Mouse (Mus musculus): ENCODE measurements at regions not wholly inside any gene's neighbourhood (a gene's known extent, or its start where the extent isn't known, plus 50 kb on each side); places are given as distances from the start of the nearest gene placed in this dataset.

DNA sequence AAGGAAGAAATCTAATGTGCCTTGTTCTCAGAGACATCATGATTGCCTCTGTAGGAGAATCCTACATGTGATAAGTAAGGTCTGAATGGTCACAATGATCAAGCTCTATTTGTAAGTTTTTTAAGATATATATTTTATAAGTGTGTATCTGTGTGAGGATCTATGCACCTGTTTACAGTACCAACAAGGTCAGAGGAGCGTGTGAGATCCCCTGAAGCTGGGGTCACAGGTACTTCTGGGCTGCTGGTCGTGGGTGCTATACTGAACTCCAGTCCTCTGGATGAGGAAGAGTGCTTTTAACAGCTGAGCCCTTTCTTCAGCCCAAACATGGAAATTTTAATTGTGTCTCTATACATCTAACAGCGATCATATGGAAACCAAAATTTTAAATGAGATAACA, 181.1 kb upstream of the Topaz1 start:
- no peak for DNase-seq (ENCODE audit: low read depth, low spot score)

DNA sequence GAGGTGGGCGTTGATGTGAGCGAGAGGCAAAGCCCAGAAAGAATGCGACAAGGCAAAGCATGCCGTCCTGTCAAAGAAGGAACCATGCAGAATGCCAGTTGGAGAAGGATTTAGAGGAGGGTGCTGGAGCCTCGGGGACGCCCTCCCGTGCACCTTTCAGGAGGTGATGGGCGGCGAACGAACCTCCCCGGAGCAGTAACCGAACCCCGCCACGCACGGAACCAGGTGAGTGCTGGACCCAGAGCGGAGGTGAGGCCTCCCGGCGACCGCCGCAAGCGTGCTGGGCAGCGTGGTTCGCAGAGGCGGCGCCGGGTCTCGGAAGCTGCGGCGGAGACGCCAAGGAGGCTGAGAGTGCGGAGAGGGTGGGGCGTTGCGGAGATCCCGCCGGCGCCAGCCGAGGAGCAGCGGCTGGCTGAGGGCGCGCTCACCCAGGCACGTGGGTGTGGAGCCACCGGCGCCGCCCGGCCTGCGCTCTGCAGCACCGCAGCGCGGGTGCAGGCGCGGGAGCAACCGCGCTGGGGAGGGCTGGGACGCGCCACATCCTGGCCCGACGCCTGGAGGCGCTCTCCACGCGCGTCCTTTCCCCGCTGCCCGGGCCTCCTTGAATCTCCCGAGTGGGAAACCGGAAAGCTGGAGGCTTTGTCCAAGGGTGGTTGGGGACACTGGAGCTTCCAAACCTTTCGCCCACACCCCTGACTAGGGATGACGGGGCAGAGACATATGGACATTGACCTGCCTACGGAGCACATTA, 178.3 kb upstream of the Topaz1 start:
- no peak for DNase-seq (ENCODE audit: low read depth, low spot score)

DNA sequence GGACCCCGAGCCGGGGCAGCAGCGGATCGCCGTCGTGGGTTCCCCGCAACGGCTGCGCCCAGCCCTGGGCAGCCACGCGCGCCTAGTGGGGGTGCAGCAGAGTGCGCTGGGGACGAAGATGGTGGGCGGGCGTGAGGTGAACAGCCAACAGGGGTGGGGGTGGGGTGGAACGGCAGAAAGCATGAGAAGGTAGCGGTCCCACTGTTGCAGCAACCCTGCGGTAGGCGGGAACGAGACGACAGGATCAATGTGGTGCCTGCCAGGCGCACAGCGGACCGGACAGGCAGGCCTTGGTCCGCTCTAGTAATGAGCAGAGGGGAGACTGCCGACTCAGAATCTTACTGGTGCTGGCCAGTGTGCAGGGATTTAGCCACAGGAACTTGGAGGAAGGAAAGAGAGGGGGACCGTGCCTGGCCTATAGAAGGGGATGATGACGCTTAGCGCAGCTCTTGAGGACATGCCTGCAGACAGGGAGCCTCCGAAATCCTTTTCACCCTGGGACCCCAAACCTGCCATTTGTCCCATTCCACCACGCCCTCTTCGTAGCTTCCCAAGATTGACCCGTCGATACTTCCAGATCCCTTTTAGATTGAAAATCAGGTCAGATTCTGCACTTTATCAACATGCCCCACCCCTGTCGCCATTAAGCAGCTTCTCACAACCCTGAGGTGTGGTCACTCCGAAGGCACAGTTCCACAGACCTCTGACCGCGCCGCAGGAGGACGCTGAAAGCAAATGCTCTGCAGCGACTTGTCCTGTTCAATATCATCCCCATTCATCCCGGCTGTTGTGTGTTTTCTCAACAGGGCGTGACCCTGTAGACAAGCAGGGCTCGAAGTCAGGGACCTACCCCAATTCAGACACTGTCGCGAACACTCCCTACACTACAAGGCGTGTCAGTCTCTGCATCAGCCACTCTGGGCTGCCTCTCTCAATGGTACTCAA, 177.4 kb upstream of the Topaz1 start:
- no peak for DNase-seq (ENCODE audit: low read depth, low spot score)

DNA sequence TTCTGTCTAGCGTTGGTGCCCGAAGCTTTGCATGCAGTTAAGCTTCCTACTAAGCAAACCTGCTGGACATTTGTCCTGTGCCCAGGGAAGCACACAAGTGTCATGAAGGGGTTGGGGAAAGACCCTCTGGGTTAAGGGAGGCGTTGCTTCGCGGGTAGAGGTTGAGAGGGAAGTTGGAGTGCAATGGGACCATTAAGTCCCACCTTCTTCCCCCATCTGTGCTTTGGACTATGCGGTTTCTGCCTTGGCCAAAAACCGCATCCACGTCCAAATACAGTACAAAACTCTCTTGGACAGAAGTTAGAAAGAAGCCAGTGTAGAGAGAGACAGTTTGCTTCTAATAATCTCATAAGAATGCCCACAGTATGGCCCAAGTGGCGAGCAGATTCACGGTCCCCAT, 176.1 kb upstream of the Topaz1 start:
- DNase-seq (ENCODE audit: low read depth, low spot score): no peak

DNA sequence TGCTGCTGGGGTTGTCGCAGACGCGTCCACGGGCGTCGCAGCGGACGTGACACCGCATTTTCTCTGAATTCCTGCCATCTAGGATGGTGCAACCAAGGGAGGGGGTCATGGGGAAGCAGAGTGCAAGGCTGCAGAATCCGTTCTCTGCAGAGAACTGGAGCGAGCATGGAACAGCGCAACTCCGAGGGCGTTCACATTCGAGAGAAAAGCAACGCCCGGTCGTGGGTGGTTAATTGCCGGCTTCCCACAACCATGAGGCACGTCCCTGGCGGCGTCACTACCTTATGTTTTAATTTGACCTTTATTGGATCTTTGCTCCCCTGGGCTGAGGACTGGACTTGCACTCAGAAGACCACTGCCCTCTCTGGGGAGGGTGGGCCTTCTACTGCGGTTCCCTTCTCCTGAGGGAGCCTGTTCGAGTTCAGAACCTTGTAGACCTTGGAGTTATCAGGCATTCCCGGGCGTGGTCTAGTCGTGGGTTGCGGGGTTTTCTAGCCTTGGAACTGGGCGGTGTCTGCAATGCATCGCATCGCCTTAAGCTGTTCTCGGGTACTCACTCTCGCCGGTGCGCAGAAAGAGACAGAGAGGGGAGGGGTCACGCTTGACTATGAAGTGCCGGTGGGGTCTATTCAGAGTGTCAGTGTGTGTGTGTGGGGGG, 175.6 kb upstream of the Topaz1 start:
- no peak for DNase-seq (ENCODE audit: low read depth, low spot score)

DNA sequence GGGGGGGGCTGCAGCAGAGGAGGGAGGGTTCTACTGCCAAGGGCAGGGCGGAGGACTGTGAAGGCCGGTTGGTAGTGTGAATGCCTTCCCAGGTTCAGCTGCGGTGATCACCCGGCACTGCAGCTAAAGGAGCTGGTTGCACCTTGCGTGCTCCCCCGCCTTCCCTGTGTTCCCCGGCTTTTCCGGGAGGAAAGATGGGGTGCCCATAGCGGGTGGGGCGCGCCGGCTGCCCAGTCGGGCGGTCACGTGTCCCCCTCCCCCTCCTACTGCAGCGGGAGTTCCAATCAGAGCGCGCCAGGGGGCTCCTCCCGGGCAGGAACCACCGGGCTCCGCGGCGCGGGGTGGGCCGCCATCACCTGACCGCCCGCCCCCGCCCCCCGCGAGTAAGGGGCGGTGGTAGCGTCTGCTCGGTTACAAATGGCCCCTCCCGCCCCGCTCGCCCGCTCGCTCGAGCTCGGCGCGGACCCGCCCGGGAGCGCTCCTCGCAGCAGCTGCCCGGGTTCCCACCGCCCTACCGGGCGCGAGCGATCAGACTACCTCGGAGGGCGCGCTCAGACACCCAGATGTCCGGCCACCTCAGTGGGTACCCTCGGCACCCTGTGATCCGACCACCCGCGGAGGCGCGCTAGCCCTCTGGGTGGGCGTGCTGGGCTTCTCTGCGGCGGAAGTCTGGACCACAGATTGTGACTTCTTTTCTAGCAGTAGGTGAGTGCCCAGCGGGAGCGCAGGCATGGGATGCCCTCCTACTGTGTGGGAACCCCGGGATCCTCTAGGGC, 174.9 kb upstream of the Topaz1 start:
- peak; percentile 15 for DNase-seq (ENCODE audit: low read depth, low spot score)

DNA sequence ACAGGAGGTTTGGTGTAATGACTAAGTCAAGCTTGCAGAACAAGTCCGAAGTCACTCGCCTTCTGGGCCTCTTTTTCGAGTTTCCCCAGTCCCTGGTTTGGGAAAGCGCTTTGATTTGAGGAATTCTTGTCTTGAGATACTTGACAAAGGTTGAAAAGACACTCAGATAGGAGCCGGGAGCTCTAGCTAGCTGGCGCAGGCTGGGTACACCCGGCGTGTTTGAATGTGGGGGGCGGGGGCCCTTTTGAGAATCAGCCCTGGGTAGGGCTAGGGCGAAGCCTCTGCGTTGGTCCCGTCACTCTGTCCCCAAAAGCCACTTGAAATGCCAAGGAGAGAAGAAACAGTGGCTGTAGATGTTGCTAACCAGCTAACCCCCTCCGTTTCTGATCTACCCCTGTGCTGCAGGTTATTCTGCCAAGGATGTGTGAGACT, 174.3 kb upstream of the Topaz1 start:
- no peak for DNase-seq (ENCODE audit: low read depth, low spot score)

DNA sequence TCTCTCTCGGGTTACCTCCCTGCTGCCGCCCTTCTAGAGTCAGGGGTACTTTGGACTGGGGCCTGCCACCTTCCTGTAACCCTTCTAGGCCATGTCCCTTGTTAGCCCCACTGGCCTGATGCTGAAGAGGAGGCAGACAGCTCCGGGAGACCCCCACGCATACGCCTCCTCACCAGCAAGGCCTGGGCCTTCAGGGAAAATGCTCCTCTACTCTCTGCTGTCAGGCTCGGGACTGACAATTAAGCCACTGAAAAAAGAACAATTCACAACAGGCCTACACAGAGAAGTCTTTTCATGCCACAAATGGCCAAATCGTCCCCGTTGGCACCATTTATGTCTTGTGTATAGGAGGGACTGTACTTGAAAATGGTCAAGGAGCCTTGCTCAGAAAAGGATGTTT, 161.9 kb upstream of the Topaz1 start:
- DNase-seq (ENCODE audit: low read depth, low spot score): no peak

DNA sequence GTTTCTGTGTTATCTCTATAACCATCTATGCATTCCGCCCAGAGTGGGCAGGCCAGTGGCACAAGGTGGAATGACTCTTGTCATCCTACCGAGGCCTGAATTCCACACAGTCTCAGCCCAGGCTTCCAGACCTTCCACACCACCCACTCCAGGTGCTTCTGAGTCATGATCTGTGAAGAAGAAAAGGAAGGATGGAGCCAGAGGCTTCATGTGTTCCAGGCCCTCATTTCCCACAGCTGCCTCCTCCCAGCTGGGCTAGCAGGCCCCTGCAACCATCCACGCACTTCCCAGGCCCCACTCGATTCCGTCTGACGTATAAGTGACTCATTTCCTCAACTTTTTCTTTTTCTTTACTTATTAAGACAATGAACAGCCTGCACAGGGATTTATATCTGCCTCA, 160.7 kb upstream of the Topaz1 start:
- no peak for DNase-seq (ENCODE audit: low read depth, low spot score)

DNA sequence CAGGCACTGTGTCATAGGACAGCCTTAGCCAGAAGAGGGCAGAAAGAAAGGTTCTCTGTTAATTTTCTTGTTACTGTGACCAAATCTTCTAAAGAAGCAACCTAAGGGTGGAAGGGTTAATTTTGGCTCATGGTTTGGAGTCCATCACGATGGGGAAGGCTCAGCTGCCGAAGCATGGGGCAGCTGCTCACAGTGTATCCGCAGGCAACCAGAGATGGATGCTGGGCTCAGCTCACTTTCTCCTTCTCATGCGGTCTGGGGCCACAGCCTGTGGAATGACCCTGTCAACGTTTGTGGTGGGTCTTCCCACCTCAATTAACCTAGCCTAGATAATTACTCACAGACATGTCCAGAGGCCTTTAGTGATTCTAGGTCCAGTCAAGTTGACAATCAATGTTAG, 160.2 kb upstream of the Topaz1 start:
- DNase-seq (ENCODE audit: low read depth, low spot score): no peak

DNA sequence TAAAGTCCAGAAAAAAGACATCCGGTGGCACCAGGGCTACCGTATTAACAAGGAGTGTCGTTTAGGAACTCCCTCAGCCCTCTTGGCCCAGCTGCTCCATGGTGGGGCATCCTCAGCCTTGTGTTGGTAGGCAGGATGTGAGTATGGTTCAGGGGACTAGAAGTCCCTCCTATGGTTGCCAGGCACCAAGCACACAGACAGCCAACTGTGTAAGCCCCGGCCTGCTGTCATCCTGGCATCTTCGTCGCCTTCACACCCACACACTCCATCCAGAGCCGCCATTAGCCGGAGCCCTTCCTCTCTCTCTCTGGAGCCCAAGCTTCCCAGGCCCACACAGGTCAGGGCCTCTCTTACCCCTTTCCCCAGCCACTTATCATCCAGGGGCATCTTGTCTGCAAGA, 158.9 kb upstream of the Topaz1 start:
- DNase-seq (ENCODE audit: low read depth, low spot score): no peak

DNA sequence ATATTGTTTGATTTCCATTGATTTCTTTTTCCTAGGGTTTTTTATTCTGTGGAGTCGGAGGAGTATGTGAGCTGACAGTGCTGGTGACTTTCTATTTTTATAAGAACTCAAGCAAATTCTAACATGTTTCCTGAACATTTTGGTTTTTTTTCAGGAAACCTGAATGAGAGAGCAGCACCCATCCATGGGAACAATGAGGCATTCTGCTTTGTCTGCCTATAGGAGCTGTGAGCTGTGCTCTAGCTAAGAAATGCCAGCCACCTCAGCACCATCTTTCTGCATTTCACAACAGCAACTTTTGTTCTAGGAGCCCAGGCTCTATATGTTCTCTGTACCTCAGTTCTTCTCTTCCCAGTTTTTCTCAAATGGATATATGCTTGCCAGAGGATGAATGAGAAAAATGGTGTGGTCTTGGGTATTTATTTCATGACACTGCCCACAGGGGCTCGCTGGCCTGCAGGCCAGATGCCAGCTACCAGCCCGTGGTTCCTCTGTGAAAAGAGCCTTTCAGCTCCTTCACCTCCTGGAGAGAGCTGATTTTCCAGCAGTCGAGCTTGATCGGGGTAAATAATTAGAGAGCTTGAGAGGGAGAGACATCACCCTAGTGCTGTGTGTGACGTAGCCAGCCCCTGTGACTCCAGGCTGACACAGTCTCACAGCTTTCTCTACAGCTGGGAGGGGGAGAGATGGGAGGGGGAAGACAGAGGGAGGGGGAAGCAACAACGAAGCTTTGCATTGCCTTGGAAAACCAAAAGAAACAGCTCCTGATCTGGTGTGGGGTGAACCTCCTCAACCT, 154.1 kb upstream of the Topaz1 start:
- no peak for DNase-seq (ENCODE audit: low read depth, low spot score)

DNA sequence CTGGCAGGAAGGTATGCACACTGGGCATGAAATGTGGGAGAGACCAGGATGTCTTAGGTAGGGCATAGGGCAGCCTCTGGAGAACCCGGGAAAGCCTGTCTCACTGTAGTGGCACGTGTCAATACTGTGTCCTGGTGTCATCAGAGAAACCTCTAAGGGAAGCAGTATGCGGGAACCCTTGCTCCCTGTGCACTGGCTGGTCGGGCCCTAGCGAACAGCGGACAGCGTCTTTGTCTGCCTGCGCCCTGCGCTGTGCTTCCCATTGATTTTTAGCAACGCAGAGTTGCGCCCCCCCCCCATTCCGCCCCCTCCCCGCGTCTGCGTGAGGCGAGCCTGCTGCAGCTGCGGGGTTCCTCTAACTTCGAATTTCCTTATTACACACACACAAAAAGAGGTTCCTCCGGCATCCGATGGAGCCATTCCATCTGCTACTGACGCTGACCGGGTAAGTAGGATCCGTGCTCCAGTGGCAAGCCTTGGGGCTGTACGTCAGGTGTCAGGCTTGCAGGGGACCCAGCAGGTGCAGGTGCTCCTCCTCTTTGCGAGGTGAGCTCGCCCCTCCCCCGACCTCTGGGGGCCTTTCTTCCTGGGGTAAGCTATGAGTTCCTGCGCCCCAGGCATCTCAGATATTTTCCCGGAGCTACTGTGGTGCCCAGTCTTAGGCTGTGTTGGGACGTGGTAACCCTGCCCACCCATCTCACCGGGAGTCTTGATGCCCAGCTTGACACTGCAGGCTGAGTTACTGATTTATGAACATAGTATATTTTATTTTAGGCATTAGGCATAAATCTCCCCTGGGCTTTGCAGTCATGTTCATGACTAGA, 151.8 kb upstream of the Topaz1 start:
- DNase-seq (ENCODE audit: low read depth, low spot score): no peak

DNA sequence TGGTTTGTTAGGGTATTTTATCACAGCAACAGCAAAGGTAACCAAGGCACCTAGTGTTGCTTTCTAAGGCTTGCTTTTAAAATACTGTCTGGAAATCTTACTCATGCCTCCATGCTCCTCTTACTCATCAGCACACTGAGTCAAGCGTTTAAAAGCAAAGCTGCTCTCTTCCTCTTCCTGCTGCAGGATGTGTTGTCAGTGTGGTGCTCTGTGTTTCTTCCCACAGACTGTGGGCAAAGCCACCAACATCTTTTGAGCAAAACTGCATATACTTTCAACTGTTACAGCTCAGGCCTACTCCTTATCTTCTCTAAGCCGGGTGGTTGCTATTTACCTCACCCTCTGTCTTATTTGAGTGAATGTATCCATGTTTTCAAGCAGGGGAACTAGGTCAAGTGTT, 144.0 kb upstream of the Topaz1 start:
- DNase-seq (ENCODE audit: low read depth, low spot score): no peak

DNA sequence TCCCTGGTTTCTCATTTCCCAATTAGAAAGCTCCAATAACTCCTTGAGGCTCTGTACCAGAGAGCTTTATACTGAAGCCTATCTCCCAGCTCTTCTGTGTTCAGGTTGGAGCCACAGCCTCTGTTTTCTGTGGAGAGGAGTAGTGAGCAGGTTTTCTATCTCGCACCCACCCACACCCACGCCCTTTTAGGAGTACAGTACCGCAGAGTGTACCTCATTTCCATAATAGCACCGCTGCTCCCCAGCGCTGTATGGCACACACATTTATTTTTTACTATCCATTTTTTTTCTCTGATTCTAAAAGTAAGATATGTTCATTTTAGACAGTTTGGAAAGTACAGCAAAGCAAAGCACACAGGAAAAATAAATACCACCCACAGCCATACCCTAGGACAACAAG, 137.5 kb upstream of the Topaz1 start:
- no peak for DNase-seq (ENCODE audit: low read depth, low spot score)

DNA sequence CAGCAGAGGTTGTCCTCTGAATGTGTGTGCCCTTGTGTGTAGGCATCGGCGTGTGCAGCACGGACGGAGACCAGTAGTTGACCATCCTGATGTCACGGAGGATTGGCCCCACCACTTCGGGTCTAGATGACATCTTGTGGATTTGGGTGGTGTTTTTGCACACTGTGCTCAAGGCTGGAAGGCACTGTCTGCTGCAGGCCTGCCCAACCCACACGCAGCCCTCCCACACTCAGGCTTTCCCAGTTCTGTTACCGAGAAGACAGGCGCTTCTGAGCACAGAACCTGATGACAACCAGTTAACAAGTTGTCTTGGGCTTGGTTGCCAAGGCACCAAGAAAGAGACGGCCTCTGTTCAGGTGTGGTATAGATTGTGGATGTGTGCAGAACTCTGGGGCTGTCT, 136.2 kb upstream of the Topaz1 start:
- no peak for DNase-seq (ENCODE audit: low read depth, low spot score)

DNA sequence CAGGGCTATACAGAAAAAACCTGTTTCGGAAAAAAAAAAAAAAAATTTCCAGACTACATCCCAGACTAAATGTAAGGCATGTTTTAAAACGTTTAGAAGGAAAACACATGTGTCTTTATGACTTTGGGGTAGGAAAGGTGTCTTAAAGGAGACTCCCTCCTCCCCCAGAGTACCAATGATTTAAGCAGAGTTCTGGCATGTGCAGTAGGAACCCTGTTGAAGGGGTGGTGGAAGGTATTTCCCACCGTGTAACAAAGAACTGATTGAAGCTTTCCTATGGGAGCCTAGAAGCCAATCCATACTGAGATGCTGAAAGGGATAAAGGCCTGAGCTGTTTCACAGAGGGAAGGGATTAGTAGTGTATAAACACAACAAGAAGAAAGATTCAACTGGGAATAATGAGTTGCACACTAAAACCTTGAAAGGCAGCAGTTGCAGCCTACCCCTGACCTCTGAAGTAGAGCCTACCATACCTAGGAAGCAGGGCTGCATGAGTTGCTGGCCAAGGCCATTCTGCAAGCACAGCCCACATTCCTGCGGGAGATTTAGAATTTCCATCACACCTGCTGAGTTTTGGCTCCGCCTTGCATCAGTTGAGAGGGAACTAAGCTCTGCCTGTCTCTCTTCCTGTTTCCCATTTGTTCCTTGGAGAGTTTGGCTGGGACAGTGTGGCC, 132.4 kb upstream of the Topaz1 start:
- DNase-seq (ENCODE audit: low read depth, low spot score): no peak

DNA sequence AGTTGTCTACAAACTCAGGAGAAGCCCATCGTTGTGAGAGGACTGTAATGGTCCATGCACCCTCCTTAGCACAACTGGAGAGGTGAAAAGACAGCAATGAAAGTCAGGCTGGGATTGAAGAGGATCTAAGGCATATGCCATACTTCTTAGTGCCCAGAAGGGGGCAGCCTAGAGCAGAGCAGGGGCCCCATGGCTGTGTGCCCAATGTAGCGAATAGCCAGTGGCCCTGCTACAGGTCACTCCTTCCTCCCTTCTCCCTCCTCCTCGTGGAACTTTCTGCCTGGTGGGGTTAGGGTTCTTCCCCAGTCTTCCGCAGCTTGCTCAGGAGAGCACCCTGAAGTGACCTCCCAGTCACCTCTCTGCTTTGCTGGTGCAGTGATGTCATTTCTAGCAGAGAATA, 131.8 kb upstream of the Topaz1 start:
- peak; percentile 29 for DNase-seq (ENCODE audit: low read depth, low spot score)

DNA sequence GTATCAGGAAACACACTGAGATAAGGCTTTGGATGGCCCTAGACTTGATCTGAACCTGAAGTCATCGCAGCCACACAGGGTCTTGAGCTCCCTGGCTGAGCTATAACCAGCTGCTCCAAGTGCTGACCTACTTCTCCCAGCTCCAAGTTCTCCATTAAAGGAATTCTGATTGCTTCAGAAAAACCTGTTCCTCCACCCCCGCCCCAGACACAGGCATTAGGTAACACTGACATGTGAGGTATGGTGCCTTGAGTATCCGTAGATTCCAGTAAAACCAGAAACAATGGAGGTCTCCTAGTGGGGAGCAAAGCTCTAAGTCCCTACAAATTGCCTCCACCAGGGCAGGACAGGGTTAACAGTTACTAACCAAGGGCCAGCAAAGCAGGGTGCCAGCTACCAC, 129.4 kb upstream of the Topaz1 start:
- no peak for DNase-seq (ENCODE audit: low read depth, low spot score)

All from retina, adult 2 months (tissue).